Mouse (Mus musculus) layer of hippocampus, adult 11-12 months (tissue): ENCODE data around the gene Mpp3.
"Not testable (repeated sequence)": the region's sequence is repeated elsewhere in the genome, so short reads cannot be mapped to it uniquely, and the experiment has no call there.

Experiments used
- DNase-seq: peaks from one replicate; pipeline ENCODE4 v3.0.0; 2022; ENCODE audit warnings: low spot score

Mpp3 gene

DNA sequence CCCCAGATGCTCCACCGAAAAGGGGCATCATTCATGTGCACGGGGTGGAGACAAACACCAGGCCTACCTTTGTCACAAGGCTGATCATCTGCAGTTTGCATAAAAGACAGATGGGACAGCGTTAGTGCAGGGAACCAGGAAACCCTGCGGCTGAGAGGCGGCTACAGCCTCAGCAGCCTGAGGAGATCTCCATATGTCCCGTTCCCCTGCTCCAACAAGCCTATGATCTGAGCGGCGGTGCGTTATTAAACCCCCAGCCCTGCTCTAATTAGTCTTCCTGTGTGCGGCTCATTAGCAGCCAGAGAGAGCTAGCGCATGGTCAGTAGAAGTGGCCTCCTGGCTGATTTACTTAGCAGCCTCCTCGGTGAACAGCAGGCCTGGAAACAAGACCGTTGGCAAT is 18.1 kb downstream of the Mpp3 start:
- peak; percentile 54 for DNase-seq

GRCm38 (mm10) chr11:102008954-102009637 is 19.2 kb downstream of the Mpp3 start:
- DNase-seq = no peak

- DNase-seq = no peak
Observed at GRCm38 (mm10) chr11:102008372-102008771, 19.9 kb downstream of the Mpp3 start.

- DNase-seq = no peak
Observed at GRCm38 (mm10) chr11:102006688-102007087, 21.6 kb downstream of the Mpp3 start.

DNA sequence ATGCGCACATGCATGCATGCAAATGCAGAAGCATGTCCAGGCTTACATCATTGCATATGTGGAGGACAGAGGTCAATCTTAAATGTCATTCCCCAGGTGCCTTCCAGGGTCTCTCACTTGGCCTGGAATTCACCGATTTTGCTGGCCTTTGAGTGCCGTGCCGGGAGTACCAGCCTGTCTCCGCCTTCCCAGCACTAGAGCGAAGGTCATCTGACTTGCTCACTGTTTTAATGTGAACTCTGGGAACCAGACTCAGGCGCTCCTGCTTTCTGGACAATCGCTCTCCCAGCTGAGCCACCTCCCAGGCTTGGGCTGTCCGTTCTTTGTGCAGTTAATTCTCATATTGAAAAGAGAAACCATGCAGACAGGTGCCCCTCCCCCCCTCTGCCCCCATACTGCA is 22.0 kb downstream of the Mpp3 start:
- DNase-seq = no peak

- DNase-seq = no peak
Observed at GRCm38 (mm10) chr11:102004251-102004650, 24.0 kb downstream of the Mpp3 start.

DNA sequence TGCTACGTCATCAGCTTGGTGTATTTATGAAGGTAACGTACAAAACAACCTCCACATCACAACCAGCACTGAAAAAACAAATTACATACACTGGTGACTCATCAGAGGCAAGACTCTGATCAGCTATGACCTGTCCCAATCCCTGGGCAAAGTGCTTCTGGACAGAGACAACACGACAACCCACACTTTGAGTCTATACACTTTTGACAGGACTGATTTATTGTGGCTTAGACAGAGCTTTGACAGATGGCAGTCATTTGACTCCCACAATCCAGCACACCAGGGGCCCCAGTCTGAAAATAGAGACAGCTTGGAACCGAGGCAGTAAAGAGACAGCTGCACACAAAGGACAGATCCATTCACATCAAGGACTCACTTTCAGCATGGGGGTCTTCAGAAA is 28.8 kb downstream of the Mpp3 start:
- DNase-seq = peak; percentile 40

GRCm38 (mm10) chr11:101998258-101998657 is 30.0 kb downstream of the Mpp3 start:
- DNase-seq = no peak

DNA sequence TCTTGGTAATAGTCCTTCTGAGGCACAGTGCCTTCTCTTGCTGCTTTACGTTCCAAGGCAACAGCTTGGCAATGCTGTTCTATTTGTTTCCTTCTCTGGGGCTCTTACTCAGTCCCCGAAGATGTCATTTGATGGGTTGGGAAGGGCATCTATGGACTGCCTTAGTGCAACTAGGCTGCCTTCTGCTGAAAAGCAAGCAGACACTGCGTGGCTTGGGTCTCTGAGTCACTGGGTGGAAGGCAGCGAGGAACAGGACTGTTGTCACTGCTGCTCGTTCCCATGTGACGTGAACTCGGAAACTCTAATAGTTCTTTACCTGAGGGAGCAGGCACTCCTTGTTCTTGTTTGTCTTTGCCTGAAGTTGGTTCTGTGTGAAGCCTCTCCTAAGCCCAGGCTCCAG is 32.3 kb downstream of the Mpp3 start:
- DNase-seq = no peak

DNA sequence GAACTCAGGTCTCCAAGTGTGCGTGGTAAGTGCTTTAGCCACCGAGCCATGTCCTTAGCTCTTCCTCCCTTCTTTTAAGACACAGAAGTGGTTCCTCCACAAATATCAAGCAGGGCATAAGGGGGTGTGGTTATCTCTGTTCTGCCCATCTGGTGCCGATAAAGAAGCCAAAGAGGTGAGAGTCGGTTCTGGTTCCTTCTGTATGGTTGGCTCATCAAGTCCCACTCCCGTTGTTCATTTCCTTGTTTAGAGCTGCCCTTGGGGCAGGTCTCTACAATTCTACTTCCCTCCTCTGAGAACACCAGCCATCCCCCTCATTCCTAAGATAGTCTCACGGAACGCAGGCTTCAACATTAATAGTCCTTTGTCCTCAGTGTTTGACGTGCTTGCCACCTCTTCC is 34.2 kb downstream of the Mpp3 start:
- no peak for DNase-seq

GRCm38 (mm10) chr11:101992411-101992810 is 35.9 kb downstream of the Mpp3 start:
- no peak for DNase-seq

GRCm38 (mm10) chr11:101991813-101992212 is 36.4 kb downstream of the Mpp3 start:
- no peak for DNase-seq

DNA sequence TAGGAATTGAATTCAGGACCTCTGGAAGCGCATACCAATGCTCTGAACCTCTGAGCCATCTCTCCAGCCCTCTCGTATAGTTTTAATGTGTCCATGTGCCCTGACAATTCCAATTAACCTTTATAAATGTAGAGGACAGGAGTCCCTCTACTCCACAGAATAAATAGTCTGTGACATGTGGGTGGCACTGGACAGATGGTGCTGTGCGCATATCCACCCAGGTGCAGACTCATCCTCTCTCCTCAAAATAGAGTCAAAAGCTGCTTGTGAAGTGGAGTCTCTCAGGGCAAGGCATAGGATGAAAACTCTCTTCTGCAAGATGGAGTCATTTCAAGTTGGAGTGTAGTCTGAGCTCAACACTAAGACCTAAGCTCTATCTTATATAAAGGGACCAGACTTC is 38.0 kb downstream of the Mpp3 start:
- DNase-seq = no peak

- no peak for DNase-seq
Observed at GRCm38 (mm10) chr11:101986913-101987312, 41.3 kb downstream of the Mpp3 start, which contains the start of gene Dusp3. Gene Dusp3 (minus strand): TSS chr11:101987013.

DNA sequence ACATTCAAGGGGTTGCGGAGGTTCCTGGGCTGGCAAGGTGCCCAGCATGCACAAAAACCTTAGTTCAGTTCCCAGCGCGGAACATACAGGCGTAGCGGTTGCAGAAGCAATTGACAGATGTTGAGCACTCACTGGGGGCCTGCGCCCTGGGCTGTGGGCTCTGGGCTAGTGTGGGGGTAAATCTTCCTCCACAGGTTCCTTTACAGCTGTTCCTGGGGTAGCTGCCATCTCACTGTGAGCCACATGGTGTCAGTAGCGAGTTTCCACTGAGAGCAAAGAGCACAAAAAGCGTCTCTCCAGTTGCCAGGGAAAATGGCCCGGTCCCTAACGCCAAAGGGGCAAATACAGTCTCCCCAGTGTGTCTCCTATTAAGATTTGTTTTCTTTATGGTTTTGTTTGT is 42.3 kb downstream of the Mpp3 start:
- peak; percentile 90 for DNase-seq

GRCm38 (mm10) chr11:101985450-101985849 is 42.8 kb downstream of the Mpp3 start:
- not testable (repeated sequence) for DNase-seq

- DNase-seq = peak; percentile 98
Observed at GRCm38 (mm10) chr11:101984054-101985025, 43.9 kb downstream of the Mpp3 start, which contains the start of gene Cfap97d1. Gene Cfap97d1 (plus strand): TSS chr11:101984279.

GRCm38 (mm10) chr11:101983431-101983921 is 44.8 kb downstream of the Mpp3 start:
- DNase-seq = no peak

DNA sequence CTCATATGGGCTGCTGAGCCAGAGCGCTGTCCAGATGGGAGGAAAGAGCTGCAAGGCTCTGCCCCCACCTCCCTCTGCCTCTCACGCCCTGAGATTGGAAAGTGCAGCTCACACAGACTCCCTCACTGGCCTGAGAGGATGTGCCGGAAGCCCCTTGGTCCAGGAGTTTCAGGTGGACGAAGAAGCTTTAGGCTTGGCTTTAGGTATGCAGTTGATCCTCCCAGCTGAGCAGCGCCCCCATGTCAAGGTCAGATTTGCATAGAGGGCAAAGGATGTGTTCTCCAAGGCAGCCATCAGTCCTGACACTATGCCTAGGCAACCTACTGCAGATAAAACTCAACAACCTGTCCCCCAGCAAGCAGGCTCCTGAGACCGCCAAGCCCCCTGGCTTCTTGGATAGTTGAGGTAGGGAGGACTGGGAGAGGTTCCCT is 45.3 kb downstream of the Mpp3 start:
- no peak for DNase-seq

DNA sequence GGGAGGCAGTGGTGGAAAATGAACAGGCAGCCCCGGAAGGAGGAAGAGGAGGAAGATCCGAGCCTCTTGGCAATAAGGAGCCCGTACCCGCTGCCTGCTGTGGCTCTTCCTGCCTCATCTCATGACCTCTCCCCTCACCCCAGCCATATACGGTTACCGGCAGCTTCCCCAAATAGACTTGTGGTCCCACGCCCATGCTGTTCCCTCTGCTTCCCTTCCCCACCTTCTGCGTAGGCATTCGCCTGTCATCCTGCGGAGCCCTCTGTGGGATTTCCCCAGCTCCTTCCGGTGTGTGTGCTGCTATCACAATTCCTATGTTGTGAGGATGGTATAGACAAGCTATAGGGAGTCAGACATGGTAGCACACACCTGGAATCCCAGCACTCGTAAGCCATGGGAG is 46.4 kb downstream of the Mpp3 start:
- DNase-seq = no peak

DNA sequence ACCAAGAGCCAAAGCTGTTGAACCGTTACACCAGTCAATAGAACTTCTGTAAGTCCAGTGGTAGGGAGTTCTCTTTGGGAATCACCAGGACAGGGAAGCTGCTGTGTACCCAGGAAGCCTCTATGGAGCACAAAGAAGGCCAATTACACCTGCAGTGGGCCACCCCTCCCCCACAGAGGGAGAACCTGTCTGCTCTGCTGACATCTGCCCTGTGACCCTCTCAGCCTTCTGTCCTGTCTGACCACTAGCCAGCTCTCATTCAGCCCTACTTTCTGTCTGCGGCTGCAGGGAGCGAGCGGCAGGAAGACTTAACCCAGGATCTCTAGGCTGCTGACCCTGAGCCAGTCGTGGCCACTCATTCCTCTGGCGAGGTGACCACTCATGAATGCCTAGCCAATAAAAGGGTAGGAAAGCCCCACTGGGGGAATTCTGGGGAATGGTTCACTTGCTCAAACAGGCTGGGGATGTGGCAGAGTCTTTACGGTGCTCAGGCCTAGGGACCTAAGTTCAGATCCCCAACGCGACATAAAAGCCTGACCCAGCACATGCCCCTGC is 47.6 kb downstream of the Mpp3 start:
- DNase-seq = no peak

- DNase-seq = no peak
Observed at GRCm38 (mm10) chr11:101979140-101979539, 49.1 kb downstream of the Mpp3 start.

DNA sequence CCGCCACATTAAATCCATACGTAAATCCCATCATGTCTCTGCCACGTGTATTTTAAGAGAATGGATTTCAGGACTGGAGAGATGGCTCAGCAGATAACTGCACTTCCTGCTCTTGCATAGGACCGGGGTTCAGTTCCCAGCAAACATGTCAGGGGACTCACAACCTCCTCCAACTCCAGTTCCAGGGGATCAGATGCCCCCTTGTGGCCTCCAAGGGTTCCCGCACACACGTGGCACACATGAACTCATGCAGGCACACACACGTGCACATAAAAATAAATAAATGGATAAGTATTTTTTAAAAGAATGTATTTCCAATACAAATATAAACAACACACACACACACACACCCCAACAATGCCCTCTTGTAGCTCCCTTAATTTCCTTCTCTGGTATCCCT is 51.3 kb downstream of the Mpp3 start:
- no peak for DNase-seq
